Mouse (Mus musculus) hematopoietic stem cell, adult 5-6 weeks (primary cell): ENCODE measurements at regions not wholly inside any gene's neighbourhood (a gene's known extent, or its start where the extent isn't known, plus 50 kb on each side); places are given as distances from the start of the nearest gene placed in this dataset.

Experiments used
- ATAC-seq, 2 experiments: fragments of 125-278 bp in 1 of 2; replicated peaks in 1 of 2; 2 replicates each; pipeline ENCODE4 v1.8.0; 2016 to 2017; ENCODE audit warnings: inconsistent platforms in 2 of 2, mild to moderate bottlenecking in 2 of 2, moderate number of reproducible peaks in 2 of 2, low read depth in 1 of 2, moderate TSS enrichment in 1 of 2; ENCODE audit not compliant: low FRiP score in 2 of 2, poor library complexity in 2 of 2, severe bottlenecking in 2 of 2, insufficient read depth in 1 of 2, low TSS enrichment in 1 of 2

DNA sequence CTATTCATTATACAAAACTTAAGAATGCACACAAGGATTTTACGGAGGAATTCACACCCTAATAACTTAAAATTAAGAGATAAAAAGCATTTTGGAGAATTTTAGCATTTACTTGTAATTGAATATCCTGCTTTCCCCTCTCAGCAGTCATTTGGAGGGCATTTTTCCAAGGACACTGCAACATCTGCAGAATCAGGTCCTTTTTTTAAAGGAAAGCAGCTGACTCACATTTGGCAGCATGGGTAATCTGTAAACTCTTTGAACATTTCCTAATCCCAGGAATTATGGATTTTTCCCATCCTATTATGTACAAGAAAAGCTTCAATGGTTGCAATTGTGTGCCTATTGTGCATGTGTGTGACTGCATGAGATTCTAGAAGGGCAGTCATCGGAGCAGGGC, 112.0 kb downstream of the Gm19410 start:
- no peak for ATAC-seq

DNA sequence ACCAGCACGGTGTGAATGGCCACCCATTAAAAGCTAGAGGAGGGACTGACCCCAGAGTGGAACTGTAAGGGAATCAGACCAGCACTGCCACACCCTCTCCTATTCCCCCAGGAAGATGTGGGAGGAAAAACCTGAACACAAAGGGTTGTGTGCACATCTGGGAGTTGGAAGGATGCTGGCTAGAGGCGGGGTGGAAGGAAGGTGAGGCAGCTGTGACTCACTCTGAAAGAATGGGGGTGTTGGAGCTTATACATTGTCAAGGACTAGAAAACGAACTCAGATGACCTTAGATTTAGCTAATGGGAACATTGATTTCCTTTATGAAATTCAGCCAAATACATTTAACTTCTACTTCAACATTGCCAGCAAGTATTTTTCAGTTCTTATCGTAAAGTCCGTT, 116.2 kb downstream of the Gm19410 start:
- ATAC-seq: no peak

DNA sequence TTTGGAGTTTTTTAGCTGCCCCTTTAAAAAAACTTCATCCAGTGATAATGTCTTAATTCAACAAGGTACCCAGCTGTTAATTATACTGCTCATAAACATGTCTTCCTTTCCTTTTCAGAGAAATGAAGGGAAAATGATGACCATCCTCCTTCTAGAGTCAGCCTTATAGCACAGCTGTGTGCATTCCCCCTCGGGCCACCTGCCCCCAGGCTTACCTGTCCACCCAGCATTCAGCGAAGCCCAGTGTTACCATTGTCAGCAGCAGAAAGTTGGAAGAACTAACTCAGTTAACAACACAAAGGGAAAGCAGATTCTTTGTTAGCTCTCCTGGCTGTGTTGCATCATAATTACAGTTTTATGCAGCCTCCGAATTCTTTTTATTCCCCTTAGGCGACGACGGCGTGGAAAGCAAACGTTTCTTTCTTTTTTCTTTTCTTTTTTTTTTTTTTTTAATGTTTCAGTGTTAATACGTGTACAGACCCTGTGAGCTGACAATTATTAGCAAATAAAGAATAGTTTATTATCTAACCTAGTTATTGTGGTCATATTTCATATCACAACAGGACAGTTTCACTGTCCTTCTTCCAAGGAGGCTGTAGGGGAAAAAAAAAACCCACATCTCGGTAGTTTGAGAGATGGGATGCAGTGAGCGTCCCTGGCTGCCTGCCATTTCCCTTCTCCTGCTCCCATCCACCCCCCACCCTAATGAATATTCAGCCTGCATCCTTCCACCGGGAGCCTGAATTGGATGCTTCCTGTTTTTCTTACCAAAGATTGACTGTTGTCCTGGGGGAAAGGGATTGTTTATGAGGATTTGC, 117.3 kb downstream of the Gm19410 start:
- no peak for ATAC-seq

DNA sequence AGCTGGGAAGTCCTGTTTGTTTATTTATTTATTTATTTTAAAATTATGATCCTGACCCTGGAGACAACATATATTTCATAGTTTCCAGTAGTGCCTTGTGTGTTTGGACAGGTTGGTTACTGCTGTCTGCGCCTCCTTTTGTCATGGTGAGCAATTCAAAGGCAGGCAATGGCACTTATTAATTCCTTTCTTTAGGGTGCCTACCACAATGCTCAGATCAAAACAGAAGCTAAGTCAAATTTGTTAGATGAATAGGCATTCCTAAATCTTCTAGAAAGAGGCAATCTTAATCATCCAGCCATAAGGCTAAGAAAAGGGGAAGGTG, 117.8 kb downstream of the Gm19410 start:
- ATAC-seq: no peak

DNA sequence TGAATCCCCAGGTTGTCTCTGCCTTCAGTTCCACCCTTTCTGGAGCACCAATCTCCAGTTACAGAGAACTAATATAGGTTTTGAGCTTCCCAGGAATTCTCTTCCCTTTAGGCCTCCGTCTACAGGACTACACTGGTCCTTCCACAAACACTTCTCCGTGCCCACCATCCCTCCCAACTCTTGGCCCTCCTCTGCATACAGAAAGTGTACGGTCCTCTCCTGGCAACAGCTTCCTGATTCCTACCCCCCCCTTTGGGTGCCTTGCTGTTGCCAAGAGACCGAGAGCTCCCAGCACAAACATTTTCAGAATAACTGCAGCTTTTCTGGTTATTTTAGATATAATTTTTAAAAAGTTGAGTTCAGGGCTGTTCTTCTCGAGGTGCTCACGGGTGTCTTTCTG, 119.0 kb downstream of the Gm19410 start:
- ATAC-seq: no peak

DNA sequence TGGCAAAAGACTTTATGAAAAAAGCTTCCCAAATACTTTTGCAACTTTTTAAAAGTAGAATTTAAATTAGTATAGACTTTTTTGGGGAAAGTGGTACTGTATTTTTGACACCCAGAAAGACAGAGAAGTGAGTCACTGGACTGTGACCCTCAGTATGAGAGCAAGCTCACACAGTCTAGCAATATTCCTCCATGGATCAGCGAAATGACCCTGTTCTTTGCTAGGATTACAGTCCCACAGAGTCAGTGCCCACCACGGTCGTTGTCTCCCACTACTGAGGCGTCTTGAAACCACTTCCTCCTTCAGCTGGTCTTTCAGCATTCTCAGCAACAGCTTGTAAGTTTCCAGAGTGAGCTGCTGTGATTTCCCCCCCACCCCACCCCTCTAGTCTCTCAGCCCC, 124.5 kb downstream of the Gm19410 start:
- no peak for ATAC-seq

DNA sequence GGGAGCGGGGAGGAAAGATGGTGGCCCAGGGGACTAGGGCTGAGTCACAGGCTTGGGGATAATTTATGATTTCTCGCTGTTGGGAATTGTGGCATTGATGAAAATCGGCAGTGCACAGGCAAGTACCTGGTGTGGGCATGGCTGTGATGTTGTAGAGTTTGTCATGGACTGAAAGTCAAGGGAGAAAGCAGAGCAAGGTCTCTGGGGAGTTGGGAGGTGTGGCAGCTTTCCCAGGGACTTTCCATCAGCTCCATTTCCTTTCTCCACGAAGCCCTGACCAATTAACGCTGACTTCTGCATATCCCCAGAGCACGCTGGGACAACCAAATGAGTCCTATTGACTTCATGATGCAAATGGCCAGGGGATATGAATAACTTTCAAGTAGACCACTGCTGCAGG, 126.2 kb downstream of the Gm19410 start:
- no peak for ATAC-seq

DNA sequence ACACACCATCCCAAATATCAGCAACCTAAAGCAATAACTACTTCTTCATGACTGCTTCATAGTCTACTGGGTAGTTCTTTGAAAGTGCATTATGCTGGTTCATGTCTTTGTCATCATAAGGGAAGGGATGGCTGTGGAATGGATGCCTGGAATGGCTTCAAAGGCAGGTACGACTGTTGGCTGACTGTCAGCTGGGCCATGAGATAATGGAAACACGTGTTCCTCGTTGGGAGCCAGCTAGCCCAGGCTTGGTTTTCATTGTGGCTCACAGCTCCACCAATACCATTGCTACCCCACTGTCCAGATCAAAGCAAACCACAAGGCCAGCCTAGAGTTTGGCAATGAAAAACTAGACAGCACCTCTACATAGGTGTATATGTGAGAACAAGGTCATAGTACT, 132.9 kb downstream of the Gm19410 start:
- ATAC-seq: no peak

DNA sequence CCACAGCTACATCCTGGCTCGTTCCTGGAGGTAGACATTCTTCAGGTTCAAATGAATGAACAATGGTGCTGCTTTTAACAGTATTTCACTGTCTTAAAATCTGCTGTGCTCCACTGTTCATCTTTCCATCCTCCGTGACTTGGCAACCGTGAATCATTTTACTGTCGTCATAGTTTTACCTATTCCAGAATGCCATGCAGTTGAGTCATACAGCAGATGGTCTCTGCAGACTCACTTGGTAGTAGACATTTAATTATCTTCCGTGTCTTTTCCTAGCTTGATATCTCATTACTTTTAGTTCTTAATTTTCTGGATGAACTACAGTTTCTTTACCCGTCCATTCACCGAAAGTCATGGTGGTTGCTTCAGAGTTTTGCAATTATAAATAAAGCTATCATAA, 135.9 kb downstream of the Gm19410 start:
- ATAC-seq: no peak

DNA sequence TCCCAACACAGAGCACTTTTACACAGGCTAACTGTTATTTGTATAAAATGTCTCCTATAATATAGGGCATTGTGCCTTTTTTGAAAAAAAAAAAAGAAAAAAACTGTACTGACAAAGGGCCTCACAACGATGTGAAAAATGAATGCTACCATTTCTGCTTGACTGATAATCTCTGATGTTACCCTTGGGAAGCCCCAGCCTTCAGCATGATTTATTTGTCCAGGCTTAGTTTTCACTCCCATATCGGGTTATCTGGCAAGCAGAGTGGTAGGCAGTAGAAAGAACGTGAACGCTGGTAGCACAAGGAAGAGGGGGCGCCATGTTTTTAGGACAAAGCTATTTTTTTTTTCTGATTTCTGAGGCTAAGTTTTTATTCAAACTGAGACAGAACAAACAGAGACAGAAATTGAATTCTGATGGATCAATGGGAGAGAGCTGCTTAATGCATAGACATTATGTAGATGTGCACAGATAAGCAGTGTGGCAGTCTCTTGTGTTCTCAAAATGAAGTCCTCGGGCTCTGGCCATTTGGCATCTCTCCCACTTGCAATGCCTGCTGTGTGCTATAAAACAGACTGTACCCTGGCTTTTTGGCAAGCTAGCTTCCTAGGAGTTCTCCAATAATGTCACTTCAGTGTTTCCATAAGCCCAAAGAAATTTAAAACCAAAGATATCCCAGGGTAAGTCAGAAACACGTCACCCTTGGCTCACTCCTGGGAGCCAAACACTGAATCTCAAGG, 139.3 kb downstream of the Gm19410 start:
- no peak for ATAC-seq

DNA sequence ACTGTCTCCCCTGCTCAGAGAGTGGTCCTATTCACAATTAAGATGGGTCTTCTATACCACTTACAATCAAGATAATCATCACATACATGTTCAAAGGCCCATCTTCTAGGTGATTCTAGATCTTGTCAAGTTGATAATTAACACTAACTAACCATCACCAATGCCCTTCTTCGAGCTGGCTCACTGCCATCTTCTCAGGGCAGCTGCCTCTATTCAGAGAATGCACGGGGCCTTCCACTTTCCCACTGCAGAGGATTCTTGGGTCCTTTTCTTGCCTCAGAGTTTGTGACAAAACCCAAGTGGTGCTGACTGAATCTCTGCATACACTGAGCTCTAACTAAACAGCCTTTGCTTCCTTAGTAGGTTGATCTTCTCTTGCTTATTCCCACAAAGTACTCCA, 142.4 kb downstream of the Gm19410 start:
- ATAC-seq: no peak

DNA sequence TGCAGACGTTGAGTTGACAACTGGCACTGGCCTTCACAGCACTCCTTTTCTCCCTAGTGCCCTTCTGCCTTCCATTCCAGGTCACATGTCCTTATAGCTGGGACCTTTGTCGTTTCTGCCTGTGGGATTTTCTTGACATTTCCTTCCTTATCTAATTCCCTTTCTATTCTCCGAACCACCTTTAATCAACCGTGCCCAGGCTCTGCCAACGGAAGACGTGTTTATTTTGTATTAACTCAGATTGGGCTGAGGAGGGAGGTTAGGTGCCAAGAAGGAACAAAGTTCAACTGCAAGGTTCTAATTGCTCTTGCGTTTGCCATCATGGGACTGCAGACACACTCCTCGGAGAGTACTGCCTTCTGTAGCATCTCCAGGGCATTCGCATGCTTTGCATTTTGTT, 146.7 kb downstream of the Gm19410 start:
- ATAC-seq: no peak

DNA sequence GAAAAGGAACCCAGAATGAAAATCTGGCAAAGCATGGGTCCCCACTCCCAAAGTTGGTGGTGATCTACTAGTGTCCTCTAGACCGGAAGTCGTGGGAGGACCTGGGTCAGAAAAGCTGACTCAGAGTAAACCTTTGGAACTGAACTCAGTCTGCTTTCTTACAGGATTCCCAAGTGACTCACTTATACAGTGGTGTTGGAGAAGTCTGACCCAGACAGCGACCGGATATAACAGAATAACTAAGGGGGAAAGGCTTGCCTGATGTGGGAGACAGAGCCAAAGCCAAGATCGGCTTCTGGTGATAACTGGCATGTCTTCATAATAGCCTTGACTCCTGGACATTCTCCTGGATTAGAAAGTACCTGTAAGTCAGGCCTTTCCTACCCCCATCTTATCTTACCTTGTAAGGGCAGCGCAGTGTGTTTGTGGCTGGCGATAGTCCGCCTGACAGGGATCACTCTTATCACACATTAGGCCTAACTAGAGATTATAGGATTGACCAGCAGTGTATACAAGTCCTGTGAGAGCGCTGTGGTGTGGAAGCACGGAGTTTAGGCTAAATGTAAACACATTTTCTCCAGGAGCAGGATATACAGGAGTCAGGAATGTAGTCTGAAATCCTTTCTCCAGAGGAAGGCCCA, 150.4 kb downstream of the Gm19410 start:
- ATAC-seq: no peak

DNA sequence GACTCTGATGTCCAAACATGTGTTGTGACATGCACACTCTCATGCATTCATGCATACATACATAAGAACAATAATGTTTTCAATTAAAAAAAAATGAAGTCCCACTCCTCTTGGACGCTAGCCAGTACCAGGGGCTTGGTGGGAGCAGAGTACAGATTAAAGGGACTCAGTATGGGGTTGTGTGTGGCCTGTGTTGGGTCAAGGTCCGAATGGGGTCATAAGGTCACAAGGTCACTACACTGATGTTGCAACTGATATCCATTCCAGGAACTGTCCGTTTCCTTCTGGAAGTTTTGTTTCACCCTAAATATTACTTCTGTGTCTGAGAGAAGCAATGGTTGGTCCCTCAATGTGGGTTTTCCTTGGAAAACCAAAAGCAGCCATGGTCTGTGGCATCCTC, 152.0 kb downstream of the Gm19410 start:
- ATAC-seq: no peak

DNA sequence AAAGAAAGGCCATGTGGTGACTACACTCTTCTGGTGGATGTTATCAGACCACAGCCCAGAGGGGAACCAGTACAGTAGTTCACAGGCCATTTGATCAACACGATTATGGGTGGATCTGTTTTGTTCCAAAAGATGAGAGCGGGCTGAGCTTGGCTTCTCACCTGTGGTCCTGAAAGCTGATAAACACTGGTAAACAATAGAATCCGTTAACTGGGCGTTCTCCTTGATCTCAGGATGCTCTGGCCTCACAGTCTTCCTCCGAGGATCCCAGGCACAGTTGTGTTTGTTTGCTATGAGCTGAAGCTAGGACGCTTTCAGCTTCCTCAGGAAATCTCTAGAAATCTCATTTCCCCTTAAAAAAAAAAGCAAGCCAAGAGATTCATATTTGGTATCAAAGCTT, 153.9 kb downstream of the Gm19410 start:
- no peak for ATAC-seq

DNA sequence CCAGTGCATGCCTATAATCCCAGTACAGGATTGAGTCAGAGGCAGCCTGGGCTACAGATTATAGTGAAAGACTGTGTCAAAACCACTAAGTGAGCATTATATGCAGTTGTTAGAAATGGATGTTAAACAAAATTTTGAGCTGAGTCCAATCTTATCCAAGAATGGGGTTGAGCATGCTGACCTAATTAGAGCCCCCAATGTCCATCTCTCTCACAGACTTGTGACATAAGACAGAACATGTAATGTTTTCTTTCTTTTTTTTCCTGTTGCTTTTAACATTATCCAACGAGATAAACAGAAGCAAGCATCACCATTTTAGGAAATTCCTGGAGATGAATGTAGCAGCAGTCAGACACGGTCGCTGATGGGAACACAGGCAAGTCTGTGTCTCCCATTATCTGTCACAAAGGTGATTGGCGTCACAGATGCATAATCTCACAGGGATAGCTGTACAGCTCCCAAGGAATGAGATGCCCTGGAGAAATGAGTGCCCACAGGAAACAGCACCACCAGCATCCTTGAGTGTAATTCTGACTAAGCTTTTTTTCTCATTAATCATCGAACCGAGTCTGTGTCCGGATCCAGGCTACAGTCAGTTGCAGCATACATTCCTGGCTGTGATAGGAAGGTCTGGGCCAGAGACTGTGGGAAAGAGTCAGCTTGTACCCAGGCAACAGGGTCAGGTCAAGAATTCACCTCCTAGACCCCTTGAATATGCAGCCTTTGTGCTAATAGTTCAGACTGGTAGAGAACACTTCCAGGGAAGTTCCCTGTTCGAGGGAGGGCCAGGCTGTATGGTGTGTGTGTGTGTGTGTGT, 154.5 kb downstream of the Gm19410 start:
- no peak for ATAC-seq

DNA sequence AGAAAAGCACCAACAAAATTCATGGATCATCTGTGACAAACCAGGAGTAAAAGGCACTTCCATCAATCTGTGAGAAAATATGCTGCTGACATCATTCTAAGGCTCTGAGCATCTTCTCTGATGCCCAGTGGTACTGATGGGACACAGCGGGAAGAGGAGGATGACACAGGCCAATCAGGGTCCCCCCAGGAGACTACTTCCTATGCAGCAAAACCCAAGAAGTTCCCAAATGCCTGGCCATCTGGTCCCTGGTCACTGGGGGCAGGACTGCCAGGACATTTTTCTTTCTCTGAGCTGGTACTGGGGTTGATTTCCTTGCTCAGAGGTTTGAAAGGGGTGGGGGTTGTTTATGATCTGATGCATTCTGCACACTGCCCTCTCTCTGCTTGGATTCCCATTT, 158.4 kb downstream of the Gm19410 start:
- no peak for ATAC-seq

DNA sequence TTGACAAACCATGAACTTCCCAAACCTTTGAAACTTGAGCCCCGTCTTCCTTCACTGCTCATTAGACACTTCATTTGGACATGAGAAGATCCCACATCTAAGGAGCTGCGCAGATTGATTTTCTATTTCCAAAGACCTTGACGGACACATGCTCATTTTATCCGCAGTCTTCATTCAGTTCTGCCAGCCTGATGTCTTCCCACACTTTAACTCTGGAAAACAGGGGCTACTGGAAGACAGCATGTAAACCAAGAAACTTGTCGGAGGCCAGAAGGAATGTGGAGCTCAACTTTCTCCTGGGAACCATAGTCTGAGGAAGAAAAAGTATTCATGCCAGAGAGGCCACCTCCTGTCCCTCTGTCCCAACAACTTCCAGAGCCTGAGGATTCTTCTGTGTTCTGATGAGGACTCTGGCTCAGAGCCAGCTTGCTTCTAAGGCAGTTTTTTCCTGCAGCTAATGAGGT, 161.8 kb downstream of the Gm19410 start:
- no peak for ATAC-seq
